Mouse (Mus musculus): ENCODE results near the gene Nfib.

DNA sequence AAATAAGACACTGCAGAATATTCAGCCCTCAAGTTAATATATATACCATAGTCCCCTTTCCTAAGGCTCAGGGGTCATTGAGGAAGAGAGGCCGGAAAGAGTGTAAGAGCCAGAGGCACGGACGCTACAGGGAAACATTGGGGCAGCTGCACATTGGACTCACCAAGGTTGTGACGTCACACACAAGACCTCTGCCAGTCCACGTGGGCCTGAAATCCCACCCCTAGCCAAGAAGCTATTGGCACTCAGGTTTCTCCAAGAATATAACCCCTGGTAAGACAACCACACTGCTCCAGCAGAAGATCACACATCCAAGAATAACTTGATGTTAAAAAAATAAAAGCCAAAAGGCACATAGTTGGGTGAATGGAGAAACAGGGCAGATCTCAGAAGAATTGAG, 89.8 kb downstream of the Nfib start:
- TF ChIP-seq CTCF (IDR thresholded peaks at IDR 0.05; ENCODE audit: low read depth) (no peak), EP300 (IDR thresholded peaks at IDR 0.05; ENCODE audit: low read depth) (no peak)

Measured in liver, embryonic 14.5 days (tissue).